1 mouse cellular context compared by ENCODE assay signal in the genomic region with DNA sequence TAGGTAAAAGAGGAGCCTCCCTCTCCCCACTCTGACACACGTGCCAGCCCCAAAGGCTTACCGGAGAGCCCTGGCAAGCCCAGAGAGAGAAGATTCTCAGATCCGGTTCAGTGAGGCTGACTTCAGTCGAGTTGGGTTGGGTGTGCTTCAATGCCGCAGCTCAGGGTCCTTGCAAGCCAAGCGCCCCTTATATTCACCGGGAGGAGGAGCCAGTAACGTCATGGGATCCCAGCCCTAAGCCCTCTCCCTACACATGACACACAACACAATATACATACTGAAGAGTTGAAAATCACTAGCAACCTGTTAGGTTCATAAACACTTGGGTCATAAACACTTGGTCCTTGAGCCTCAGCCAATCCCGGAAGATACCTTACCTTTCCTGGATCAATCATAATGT.
TF ChIP-seq lines count a peak whose summit lies in the region.

No protein-coding gene starts in this region.

TF ChIP-seq in CH12.LX, 34 proteins besides CTCF, POLR2A, EP300 and RAD21:
- TF ChIP-seq MAX (IDR thresholded peaks at IDR 0.05; ENCODE audit: low read length) (peak; percentile 21; the same call in 1 of the 2 replicates), BHLHE40 (IDR thresholded peaks at IDR 0.05; ENCODE audit: low read depth, low read length) (peak; percentile 55), TBP (conservative IDR thresholded peaks at IDR 0.05; ENCODE audit: low read depth, low read length) (0 out of 2 replicates have a peak, but pooled peaks have one; percentile 42), MYC (IDR thresholded peaks at IDR 0.05; ENCODE audit: low read depth, low read length) (0 out of 2 replicates have a peak, but pooled peaks have one; percentile 24)
TF ChIP-seq in CH12.LX: peak in this region for 4; not testable (repeated sequence) for 30.
